Comparison of ENCODE assay signal across 8 mouse cellular contexts in genomic region chr10:77978351-77979350, GRCm38 (mm10). TPM values are rescaled to one million over a fixed set of nuclear protein-coding genes. Genes with fewer than 3 reads are reported as not detected.
DNase-seq lines count a peak whose midpoint lies in the region; ATAC-seq and TF ChIP-seq lines count a peak whose summit lies in the region.

TSS of gene 1810043G02Rik (plus strand) at chr10:77978524.

- H3K4me2 ChIP-seq in heart, embryonic 11.5 days: peak within 1 kb of the TSS; percentile 88
- H3K4me2 ChIP-seq in kidney, embryonic 16.5 days (replicated peaks; ENCODE audit: low read depth, low read length): peak within 1 kb of the TSS; percentile 61
- H3K4me2 ChIP-seq in myocyte (ENCODE audit: low read depth): peak within 1 kb of the TSS; percentile 80

- peak within 1 kb of the TSS; percentile 98 for H3ac ChIP-seq in C2C12 (ENCODE audit: control insufficient read depth, insufficient read length, low read depth)
- peak within 1 kb of the TSS; percentile 52 for H3ac ChIP-seq in myocyte (ENCODE audit: control insufficient read depth, insufficient read length)

- H3K36me3 ChIP-seq in C2C12 (ENCODE audit: control insufficient read depth, insufficient read depth) (peaks cover 3% of the 10 kb centered on the region), myocyte (ENCODE audit: control insufficient read depth, insufficient read depth) (no peaks in the 10 kb centered on the region)
- H3K36me3 ChIP-seq in erythroblast, embryonic 14.5 days (ENCODE audit: control insufficient read depth): peaks cover 13% of the 10 kb centered on the region
- H3K36me3 ChIP-seq in heart, embryonic 11.5 days (ENCODE audit: control insufficient read depth, insufficient read depth, low read length): no peaks in the 10 kb centered on the region
- 0 out of 2 replicates have a peak, but pooled peaks cover 10% of the 10 kb centered on the region for H3K36me3 ChIP-seq in kidney, embryonic 16.5 days (ENCODE audit: insufficient read depth, low read length)
- no peaks in the 10 kb centered on the region for H3K36me3 ChIP-seq in liver, adult 2 months (ENCODE audit: control insufficient read depth, insufficient read depth, low read length)
- H3K36me3 ChIP-seq in splenic B cell, adult 2 months (ENCODE audit: control insufficient read depth, insufficient read depth, low read length, poor library complexity, severe bottlenecking): no peaks in the 10 kb centered on the region; the same call in 1 of the 2 replicates

- H3K27ac ChIP-seq in heart, embryonic 11.5 days (ENCODE audit: low read depth, low read length): peak within 1 kb of the TSS; percentile 29; the same call in 1 of the 2 replicates
- H3K27ac ChIP-seq in kidney, embryonic 16.5 days (ENCODE audit: low read length): peak within 1 kb of the TSS; percentile 46; the same call in 1 of the 2 replicates
- peak within 1 kb of the TSS; percentile 61 for H3K27ac ChIP-seq in liver, adult 2 months (replicated peaks; ENCODE audit: insufficient read depth, low read depth, low read length)

- peaks cover 24% of the 10 kb centered on the region for H3K4me1 ChIP-seq in erythroblast, embryonic 14.5 days (ENCODE audit: control insufficient read depth)
- peaks cover 5% of the 10 kb centered on the region for H3K4me1 ChIP-seq in heart, embryonic 11.5 days (ENCODE audit: control insufficient read depth, insufficient read depth, low read length)
- H3K4me1 ChIP-seq in kidney, embryonic 16.5 days (ENCODE audit: insufficient read depth, low read length): peaks cover 15% of the 10 kb centered on the region
- peaks cover 16% of the 10 kb centered on the region for H3K4me1 ChIP-seq in liver, adult 2 months (ENCODE audit: control insufficient read depth, insufficient read depth, low read length)

- peak; percentile 94 for ATAC-seq in heart, embryonic 11.5 days (replicated peaks; ENCODE audit: insufficient number of reproducible peaks, low FRiP score, low TSS enrichment)
- ATAC-seq in kidney, embryonic 16.5 days (ENCODE audit: low FRiP score, low TSS enrichment): peak; percentile 98

- DNase-seq in brain, embryonic 14.5 days (ENCODE audit: low read depth): peak; percentile 98
- peak; percentile 77 for DNase-seq in liver, adult 2 months (ENCODE audit: extremely low read depth, low read depth, low spot score)
- DNase-seq in splenic B cell, adult 2 months (ENCODE audit: low read depth, low spot score): peak; percentile 98

- 1% methylated on average over 57 of the region's 57 CpGs for WGBS in heart, embryonic 11.5 days (ENCODE audit: insufficient replicate concordance)
- WGBS in kidney, embryonic 16.5 days: under 1% methylated on average over 57 of the region's 57 CpGs
- 3% methylated on average over 57 of the region's 57 CpGs for WGBS in liver, adult 2 months

- H3K4me3 ChIP-seq in C2C12 (ENCODE audit: insufficient read depth, poor library complexity, severe bottlenecking) (peak within 1 kb of the TSS; percentile 53), myocyte (peak within 1 kb of the TSS; percentile 37)
- H3K4me3 ChIP-seq in erythroblast, embryonic 14.5 days (replicated peaks): peak within 1 kb of the TSS; percentile 79
- peak within 1 kb of the TSS; percentile 70 for H3K4me3 ChIP-seq in heart, embryonic 11.5 days (ENCODE audit: low read depth, low read length)
- peak within 1 kb of the TSS; percentile 75 for H3K4me3 ChIP-seq in kidney, embryonic 16.5 days (ENCODE audit: low read length)
- H3K4me3 ChIP-seq in liver, adult 2 months (ENCODE audit: insufficient read depth, low read depth, low read length): peak within 1 kb of the TSS; percentile 70

- H3K79me2 ChIP-seq in C2C12 (ENCODE audit: control insufficient read depth, insufficient read depth): peaks cover 5% of the 10 kb centered on the region
- H3K79me2 ChIP-seq in liver, adult 2 months (ENCODE audit: control insufficient read depth, insufficient read depth, low read length): no peaks in the 10 kb centered on the region
- H3K79me2 ChIP-seq in myocyte (ENCODE audit: control insufficient read depth, insufficient read depth): no peaks in the 10 kb centered on the region

- no peaks in the 10 kb centered on the region for H3K79me3 ChIP-seq in C2C12 (ENCODE audit: low read depth)

- no peaks in the 10 kb centered on the region for H3K27me3 ChIP-seq in C2C12 (ENCODE audit: control insufficient read depth, insufficient read depth, insufficient read length)
- H3K27me3 ChIP-seq in erythroblast, embryonic 14.5 days (ENCODE audit: control insufficient read depth): peaks cover 3% of the 10 kb centered on the region; the same call in 1 of the 2 replicates
- H3K27me3 ChIP-seq in heart, embryonic 11.5 days (ENCODE audit: control insufficient read depth, insufficient read depth, low read length): no peaks in the 10 kb centered on the region; the same call in 1 of the 2 replicates
- H3K27me3 ChIP-seq in kidney, embryonic 16.5 days (ENCODE audit: insufficient read depth, low read length): no peaks in the 10 kb centered on the region
- H3K27me3 ChIP-seq in liver, adult 2 months (ENCODE audit: control insufficient read depth, insufficient read depth, low read length): no peaks in the 10 kb centered on the region
- no peaks in the 10 kb centered on the region for H3K27me3 ChIP-seq in myocyte (ENCODE audit: control insufficient read depth, insufficient read depth, insufficient read length)
- no peaks in the 10 kb centered on the region for H3K27me3 ChIP-seq in splenic B cell, adult 2 months (ENCODE audit: control insufficient read depth, insufficient read depth, low read length, poor library complexity, severe bottlenecking)

- H3K9me3 ChIP-seq in erythroblast, embryonic 14.5 days (ENCODE audit: control insufficient read depth, low read length): no peaks in the 10 kb centered on the region
- no peaks in the 10 kb centered on the region for H3K9me3 ChIP-seq in heart, embryonic 11.5 days (replicated peaks; ENCODE audit: control insufficient read depth, low read length)
- no peaks in the 10 kb centered on the region for H3K9me3 ChIP-seq in kidney, embryonic 16.5 days (ENCODE audit: low read length)

- H3K9ac ChIP-seq in heart, embryonic 11.5 days (ENCODE audit: low read depth, low read length): peak within 1 kb of the TSS; percentile 80
- H3K9ac ChIP-seq in kidney, embryonic 16.5 days (replicated peaks; ENCODE audit: low read length): peak within 1 kb of the TSS; percentile 82
- peak within 1 kb of the TSS; percentile 76 for H3K9ac ChIP-seq in liver, adult 2 months (ENCODE audit: low read depth, low read length)

- TF ChIP-seq CTCF in C2C12 (IDR thresholded peaks at IDR 0.05; ENCODE audit: control insufficient read depth, insufficient read depth, insufficient read length): no peak
- TF ChIP-seq CTCF in brain, embryonic 14.5 days (IDR thresholded peaks at IDR 0.05; ENCODE audit: borderline replicate concordance, extremely low read depth, insufficient read depth, insufficient read length): no peak
- TF ChIP-seq CTCF in liver, adult 2 months (IDR thresholded peaks at IDR 0.05; ENCODE audit: low read depth, low read length): no peak

- TF ChIP-seq POLR2A in brain, embryonic 14.5 days (IDR thresholded peaks at IDR 0.05; ENCODE audit: borderline replicate concordance, extremely low read depth, insufficient read depth, insufficient read length, poor library complexity, severe bottlenecking): peak; percentile 53; the same call in 1 of the 2 replicates
- peak; percentile 47; the same call in 1 of the 2 replicates for TF ChIP-seq POLR2A in liver, adult 2 months (IDR thresholded peaks at IDR 0.05; ENCODE audit: extremely low read depth, insufficient read depth, low read length)
- peak; percentile 80 for TF ChIP-seq POLR2A in myocyte (IDR thresholded peaks at IDR 0.05; ENCODE audit: insufficient read length, low read depth)

TF ChIP-seq in C2C12, 6 proteins besides CTCF, POLR2A, EP300 and RAD21:
- TF ChIP-seq MYOD1 (IDR thresholded peaks at IDR 0.05; ENCODE audit: control insufficient read depth, insufficient read length, low read depth) (no peak), MYOG (IDR thresholded peaks at IDR 0.05; ENCODE audit: control insufficient read depth, extremely low read depth, insufficient read length) (no peak), MAX (IDR thresholded peaks at IDR 0.05) (peak; percentile 76), USF1 (IDR thresholded peaks at IDR 0.05; ENCODE audit: low read depth) (no peak)

TF ChIP-seq in myocyte, 11 proteins besides CTCF, POLR2A, EP300 and RAD21:
- TF ChIP-seq SRF (IDR thresholded peaks at IDR 0.05; ENCODE audit: control insufficient read depth, insufficient read length, low read depth): peak; percentile 27
- no peak for TF ChIP-seq MYOD1 (IDR thresholded peaks at IDR 0.05; ENCODE audit: control insufficient read depth in 1 of 3, insufficient read length in 2 of 3, low read depth in 2 of 3)
TF ChIP-seq in myocyte: peak in this region for 1.

RNA-seq across cellular contexts. Expression of gene 1810043G02Rik, which starts in this region (rescaled TPM):
- polyA plus RNA-seq in C2C12 (2012; fragmentation: generic; extraction: Trizol) (14.6 TPM), myocyte (2012; fragmentation: generic; extraction: Trizol) (12.8 TPM)
- polyA plus RNA-seq in brain, embryonic 14.5 days (2012; rRNA removed): 54.5 and 68.2 TPM in 2 replicates
- 1.2 and 2.4 TPM in 2 replicates for polyA plus RNA-seq in erythroblast, embryonic 14.5 days (2012)
- polyA plus RNA-seq in heart, embryonic 11.5 days (2014; fragmentation: Nextera tagmentation; extraction: Ambion mirVana): 17.1 and 17.2 TPM in 2 replicates
- 33.9 and 34.2 TPM in 2 replicates for polyA plus RNA-seq in kidney, embryonic 16.5 days (2015; fragmentation: Nextera tagmentation; extraction: Ambion mirVana)
- 5.9 and 8.0 TPM in 2 replicates for total RNA-seq in liver, adult 2 months (2014; rRNA removed)
- polyA plus RNA-seq in liver, adult 2 months (2012; rRNA removed): 13.2 and 13.7 TPM in 2 replicates

Comparison
In these comparisons a context has a peak if more than half of its experiments do, and no peak if none do; other contexts are left out.
1. Peak in every context shown above with its lines: DNase-seq, ATAC-seq, H3K4me3 ChIP-seq and H3K27ac ChIP-seq.